Mouse (Mus musculus) WW6 (cell line): ENCODE measurements at regions not wholly inside any gene's neighbourhood (a gene's known extent, or its start where the extent isn't known, plus 50 kb on each side); places are given as distances from the start of the nearest gene placed in this dataset.
"Not testable (repeated sequence)": the region's sequence is repeated elsewhere in the genome, so short reads cannot be mapped to it uniquely, and the experiment has no call there.

Experiments used
- DNase-seq: peaks from one replicate; pipeline ENCODE4 v3.0.0-alpha.2; 2013; ENCODE audit warnings: low read depth, low spot score

GRCm38 (mm10) chr14:87215099-87215498, 74.1 kb upstream of the Diaph3 start:
- peak; percentile 34 for DNase-seq

- DNase-seq, result no peak
Measured at GRCm38 (mm10) chr14:87217042-87217441, 76.0 kb upstream of the Diaph3 start.

- no peak for DNase-seq
Measured at GRCm38 (mm10) chr14:87219975-87220374, 78.9 kb upstream of the Diaph3 start.

- no peak for DNase-seq
Measured at GRCm38 (mm10) chr14:87224870-87225269, 83.8 kb upstream of the Diaph3 start.

GRCm38 (mm10) chr14:87249258-87249657, 108.2 kb upstream of the Diaph3 start:
- no peak for DNase-seq

GRCm38 (mm10) chr14:87255484-87256208, 114.6 kb upstream of the Diaph3 start:
- DNase-seq, result no peak

GRCm38 (mm10) chr14:87261726-87262125, 120.7 kb upstream of the Diaph3 start:
- no peak for DNase-seq

- DNase-seq, result no peak
Measured at GRCm38 (mm10) chr14:87264826-87265225, 123.8 kb upstream of the Diaph3 start.

GRCm38 (mm10) chr14:87266309-87266708, 125.3 kb upstream of the Diaph3 start:
- no peak for DNase-seq

GRCm38 (mm10) chr14:87289266-87289665, 127.2 kb upstream of the Tdrd3 start:
- DNase-seq, result not testable (repeated sequence)

- DNase-seq, result no peak
Measured at GRCm38 (mm10) chr14:87289708-87290243, 126.7 kb upstream of the Tdrd3 start.

- DNase-seq, result no peak
Measured at GRCm38 (mm10) chr14:87295206-87295605, 121.2 kb upstream of the Tdrd3 start.

GRCm38 (mm10) chr14:87297160-87297559, 119.3 kb upstream of the Tdrd3 start:
- DNase-seq, result no peak

- DNase-seq, result no peak
Measured at GRCm38 (mm10) chr14:87300838-87301237, 115.6 kb upstream of the Tdrd3 start.

GRCm38 (mm10) chr14:87301564-87301963, 114.9 kb upstream of the Tdrd3 start:
- DNase-seq, result no peak

- DNase-seq, result no peak
Measured at GRCm38 (mm10) chr14:87305481-87305880, 111.0 kb upstream of the Tdrd3 start.

GRCm38 (mm10) chr14:87306011-87306410, 110.4 kb upstream of the Tdrd3 start:
- DNase-seq, result no peak

GRCm38 (mm10) chr14:87308016-87308415, 108.4 kb upstream of the Tdrd3 start:
- no peak for DNase-seq

- no peak for DNase-seq
Measured at GRCm38 (mm10) chr14:87312318-87312717, 104.1 kb upstream of the Tdrd3 start.

GRCm38 (mm10) chr14:87314999-87315732, 101.3 kb upstream of the Tdrd3 start:
- peak; percentile 11 for DNase-seq

GRCm38 (mm10) chr14:87327841-87328240, 88.6 kb upstream of the Tdrd3 start:
- no peak for DNase-seq

- no peak for DNase-seq
Measured at GRCm38 (mm10) chr14:87337950-87338526, 78.4 kb upstream of the Tdrd3 start.
